Mouse (Mus musculus) MEL (cell line): ENCODE results near the gene Pabpn1. TPM values are rescaled to one million over a fixed set of nuclear protein-coding genes. Genes with fewer than 3 reads are reported as not detected.

ENCODE experiments used
- DNase-seq: peaks from one replicate; pipeline ENCODE4 v3.0.0; 2011; ENCODE audit warnings: low read depth, low spot score
- H3K27ac ChIP-seq: 2 replicates; pipeline ENCODE4 v1.5.1; 2012; ENCODE audit warnings: low read depth, mild to moderate bottlenecking, control low read depth, low read length, moderate library complexity; ENCODE audit not compliant: control insufficient read depth
- H3K27me3 ChIP-seq, 2 experiments: fragments of 150-350 bp in 1 of 2; sonication (generic) in 1 of 2; 2 replicates each; pipeline ENCODE4 v1.6.1; 2012; ENCODE audit warnings: low read length in 2 of 2, mild to moderate bottlenecking in 2 of 2, improper control_type of control experiment in 1 of 2, moderate library complexity in 1 of 2; ENCODE audit not compliant: insufficient read depth in 2 of 2, control insufficient read depth in 1 of 2
- H3K36me3 ChIP-seq, 2 experiments: 2 replicates each; pipeline ENCODE4 v1.6.1; 2012 to 2014; ENCODE audit warnings: low read length in 2 of 2, improper control_type of control experiment in 1 of 2, inconsistent platforms in 1 of 2, mild to moderate bottlenecking in 1 of 2; ENCODE audit not compliant: insufficient read depth in 2 of 2, control insufficient read depth in 1 of 2
- H3K4me1 ChIP-seq, 2 experiments: fragments of 150-350 bp in 1 of 2; sonication (generic) in 1 of 2; 2 replicates each; pipeline ENCODE4 v1.6.1; 2012; ENCODE audit warnings: low read length in 2 of 2, improper control_type of control experiment in 1 of 2, mild to moderate bottlenecking in 1 of 2; ENCODE audit not compliant: insufficient read depth in 2 of 2, control insufficient read depth in 1 of 2
- H3K4me3 ChIP-seq, 2 experiments: fragments of 150-350 bp in 1 of 2; sonication (generic) in 1 of 2; 2 replicates each; pipeline ENCODE4 v1.5.1; 2012; ENCODE audit warnings: low read depth in 2 of 2, low read length in 2 of 2, mild to moderate bottlenecking in 2 of 2, moderate library complexity in 2 of 2, control low read depth in 1 of 2, improper control_type of control experiment in 1 of 2; ENCODE audit not compliant: control insufficient read depth in 1 of 2, insufficient read depth in 1 of 2
- H3K79me2 ChIP-seq: 2 replicates; pipeline ENCODE4 v1.6.1; 2012; ENCODE audit warnings: mild to moderate bottlenecking, low read length, moderate library complexity; ENCODE audit not compliant: control insufficient read depth, poor library complexity, insufficient read depth
- H3K9ac ChIP-seq: 2 replicates; pipeline ENCODE4 v1.6.1; 2012; ENCODE audit warnings: low read depth, mild to moderate bottlenecking, control low read depth, low read length, moderate library complexity; ENCODE audit not compliant: control insufficient read depth, poor library complexity, severe bottlenecking
- H3K9me3 ChIP-seq: fragments of 150-350 bp; sonication (generic); replicated peaks from 2 replicates; pipeline ENCODE4 v1.6.1; 2012; ENCODE audit warnings: mild to moderate bottlenecking, low read length, improper control_type of control experiment, moderate library complexity; ENCODE audit not compliant: insufficient read depth
- CTCF ChIP-seq, 3 experiments: IDR thresholded peaks in 2 of 3; conservative IDR thresholded peaks in 1 of 3; 2 replicates each; pipeline ENCODE4 v1.5.1; 2011 to 2012; ENCODE audit warnings: low read length in 3 of 3, low read depth in 2 of 3, mild to moderate bottlenecking in 2 of 3, improper control_type of control experiment in 1 of 3, inconsistent platforms in 1 of 3, mixed read lengths in 1 of 3, moderate library complexity in 1 of 3; ENCODE audit not compliant: control insufficient read depth in 1 of 3, insufficient read depth in 1 of 3, poor library complexity in 1 of 3, severe bottlenecking in 1 of 3
- E2F4 ChIP-seq: IDR thresholded peaks from 2 replicates; pipeline ENCODE4 v1.6.1; 2011; ENCODE audit warnings: low read depth, low read length, improper control_type of control experiment, borderline replicate concordance
- ETS1 ChIP-seq: IDR thresholded peaks from 2 replicates; pipeline ENCODE4 v1.6.1; 2012; ENCODE audit warnings: low read depth, mild to moderate bottlenecking, inconsistent platforms, low read length, improper control_type of control experiment, moderate library complexity
- GABPA ChIP-seq: IDR thresholded peaks from 2 replicates; pipeline ENCODE4 v1.6.1; 2012; ENCODE audit warnings: low read depth, mild to moderate bottlenecking, inconsistent platforms, low read length, improper control_type of control experiment, moderate library complexity
- HCFC1 ChIP-seq: IDR thresholded peaks from 2 replicates; pipeline ENCODE4 v1.6.1; 2012; ENCODE audit warnings: low read depth, mild to moderate bottlenecking, inconsistent platforms, low read length, improper control_type of control experiment, moderate library complexity
- JUND ChIP-seq: IDR thresholded peaks from 2 replicates; pipeline ENCODE4 v1.6.1; 2011; ENCODE audit warnings: low read depth, mild to moderate bottlenecking, improper control_type of control experiment, low read length
- KAT2A ChIP-seq: conservative IDR thresholded peaks from 2 replicates; pipeline ENCODE4 v1.6.1; 2012; ENCODE audit warnings: low read depth, low read length, improper control_type of control experiment, inconsistent platforms
- MAFK ChIP-seq: IDR thresholded peaks from 2 replicates; pipeline ENCODE4 v1.6.1; 2011; ENCODE audit warnings: low read depth, mild to moderate bottlenecking, low read length, improper control_type of control experiment, borderline replicate concordance
- MAZ ChIP-seq: IDR thresholded peaks from 2 replicates; pipeline ENCODE4 v1.6.1; 2012; ENCODE audit warnings: low read depth, mild to moderate bottlenecking, inconsistent platforms, low read length, improper control_type of control experiment
- MEF2A ChIP-seq: IDR thresholded peaks from 2 replicates; pipeline ENCODE4 v1.6.1; 2014; ENCODE audit warnings: low read depth, mild to moderate bottlenecking, inconsistent platforms, low read length, improper control_type of control experiment; ENCODE audit not compliant: poor library complexity, insufficient replicate concordance, severe bottlenecking; ENCODE audit errors: extremely low read depth
- MYC ChIP-seq: IDR thresholded peaks from 2 replicates; pipeline ENCODE4 v1.6.1; 2011; ENCODE audit warnings: low read depth, mild to moderate bottlenecking, low read length, improper control_type of control experiment, moderate library complexity
- NELFE ChIP-seq: IDR thresholded peaks from 2 replicates; pipeline ENCODE4 v1.6.1; 2011; ENCODE audit warnings: low read depth, low read length, improper control_type of control experiment
- POLR2AphosphoS2 ChIP-seq: IDR thresholded peaks from 2 replicates; pipeline ENCODE4 v1.6.1; 2011; ENCODE audit warnings: low read length, improper control_type of control experiment
- POLR2AphosphoS5 ChIP-seq: IDR thresholded peaks from 2 replicates; pipeline ENCODE4 v1.6.1; 2012; ENCODE audit warnings: low read depth, borderline replicate concordance, mild to moderate bottlenecking, inconsistent platforms, low read length, moderate library complexity, mixed read lengths
- RCOR1 ChIP-seq: IDR thresholded peaks from 2 replicates; pipeline ENCODE4 v1.6.1; 2012; ENCODE audit warnings: low read depth, mild to moderate bottlenecking, inconsistent platforms, low read length, improper control_type of control experiment
- TBP ChIP-seq: IDR thresholded peaks from 2 replicates; pipeline ENCODE4 v1.8.0; 2011; ENCODE audit warnings: low read depth, low read length, improper control_type of control experiment
- TCF12 ChIP-seq: IDR thresholded peaks from 2 replicates; pipeline ENCODE4 v1.6.1; 2014; ENCODE audit warnings: low read depth, mild to moderate bottlenecking, inconsistent platforms, low read length, improper control_type of control experiment, moderate library complexity
- UBTF ChIP-seq: IDR thresholded peaks from 2 replicates; pipeline ENCODE4 v1.6.1; 2012; ENCODE audit warnings: low read depth, mild to moderate bottlenecking, inconsistent platforms, low read length, improper control_type of control experiment, moderate library complexity, borderline replicate concordance; ENCODE audit not compliant: insufficient read depth
- USF1 ChIP-seq: IDR thresholded peaks from 2 replicates; pipeline ENCODE4 v1.6.1; 2014; ENCODE audit warnings: low read depth, mild to moderate bottlenecking, inconsistent platforms, low read length, improper control_type of control experiment, moderate library complexity
- polyA plus RNA-seq, 2 experiments: library from polyadenylated mRNA; stranded (reverse) in 1 of 2; unstranded in 1 of 2; fragments of >175 nt in 1 of 2; fragments of >200 nt in 1 of 2; gene quantifications; 2 replicates each; pipeline versions ENCODE4 v1.2.1 to v1.2.4; 2012; ENCODE audit warnings: low replicate concordance in 2 of 2, low read depth in 1 of 2; ENCODE audit not compliant: insufficient read length in 2 of 2, insufficient read depth in 1 of 2, missing spikeins in 1 of 2
- total RNA-seq: library from RNA; depleted of rRNA; stranded (reverse); fragments of 300-350 nt; gene quantifications from 2 replicates; pipeline ENCODE4 v1.2.3, GENCODE M21; 2012

The Pabpn1 gene
- total and polyA plus RNA-seq, 3 experiments: 82.3 to 393 TPM; not detected in 1

DNA sequence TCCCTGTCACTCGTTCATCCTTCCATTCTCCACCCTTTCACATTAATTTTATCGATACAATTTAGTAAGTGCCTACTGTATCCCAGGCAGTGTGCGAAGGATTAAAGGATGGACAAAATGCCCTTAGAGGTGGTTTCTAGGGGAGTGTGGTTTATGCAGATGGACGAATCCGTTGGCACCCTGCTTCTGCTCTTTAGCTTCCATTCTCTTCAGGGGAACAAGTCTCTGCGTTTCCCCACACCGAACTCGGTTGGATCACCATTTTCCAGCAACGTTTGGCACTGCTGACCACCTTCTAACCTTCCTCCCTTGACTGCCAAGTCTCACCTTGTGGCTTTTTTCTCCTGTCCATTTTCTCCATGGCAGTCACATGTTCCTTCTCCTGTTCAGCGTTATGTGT lies 21.0 kb downstream of the Pabpn1 start:
- TF ChIP-seq E2F4 (no peak), MYC (no peak), MAFK (no peak), HCFC1 (no peak), CTCF (IDR thresholded peaks at IDR 0.05 in 2 of 3, conservative IDR thresholded peaks at IDR 0.05 in 1 of 3; ENCODE audit: control insufficient read depth in 1 of 3, insufficient read depth in 1 of 3, low read depth in 2 of 3, low read length in 3 of 3, poor library complexity in 1 of 3, severe bottlenecking in 1 of 3) (no peak), UBTF (no peak), NELFE (no peak), MAZ (no peak), TBP (no peak), POLR2AphosphoS2 (no peak)
- TF ChIP-seq, all 39 proteins: peak for 0
- Histone ChIP-seq H3K4me1 (no peaks in the 10 kb centered on the region; a peak in 1 of 4 replicates), H3K27me3 (peaks cover 9 to 13% of the 10 kb centered on the region in 2 experiments; a peak in 3 of 4 replicates), H3K9ac (no peak overlapping the region), H3K9me3 (no peaks in the 10 kb centered on the region), H3K4me3 (0 out of 4 replicates have a peak overlapping the region, but pooled peaks of 1 of the 2 experiments have one; percentile 32), H3K79me2 (no peaks in the 10 kb centered on the region), H3K27ac (no peak overlapping the region), H3K36me3 (no peaks in the 10 kb centered on the region)
- DNase-seq: no peak

DNA sequence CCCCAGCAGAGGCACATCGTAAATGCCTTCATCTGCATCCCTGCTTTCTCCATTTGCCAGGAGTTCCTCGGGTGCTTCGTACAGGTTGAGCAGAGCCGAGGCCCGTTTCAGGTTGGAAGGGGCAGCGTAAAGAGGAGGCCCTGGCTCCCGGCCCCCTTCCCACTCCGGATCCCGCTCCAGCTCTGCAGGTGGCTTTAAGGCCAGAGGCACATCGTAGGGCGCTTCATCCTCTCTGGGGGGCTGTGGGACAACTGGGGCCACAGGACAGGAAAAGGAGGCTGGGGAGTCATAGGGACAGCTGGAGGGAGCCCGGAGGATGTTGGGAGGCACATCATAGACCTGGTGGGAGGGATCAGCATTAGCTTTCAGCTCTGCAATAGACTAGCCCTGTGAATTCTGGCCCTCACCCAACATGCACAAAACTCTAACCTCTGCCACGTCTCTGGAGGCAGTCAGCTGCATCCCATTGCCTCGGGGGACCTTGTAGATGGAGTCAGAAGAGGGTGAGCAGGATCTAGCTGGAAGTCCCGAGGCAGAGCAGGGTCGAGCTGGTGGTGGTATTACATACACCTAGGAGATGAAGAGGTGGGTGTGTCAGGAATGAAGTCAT lies 27.9 kb downstream of the Pabpn1 start:
- H3K79me2 ChIP-seq: no peaks in the 10 kb centered on the region
- no peak overlapping the region for H3K27ac ChIP-seq
- DNase-seq: no peak
- H3K36me3 ChIP-seq: no peaks in the 10 kb centered on the region; a peak in 1 of 4 replicates
- no peak overlapping the region for H3K9ac ChIP-seq
- H3K9me3 ChIP-seq: no peaks in the 10 kb centered on the region
- no peak for TF ChIP-seq ETS1
- TF ChIP-seq USF1: no peak
- no peak for TF ChIP-seq GABPA
- no peak for TF ChIP-seq TCF12
- no peak for TF ChIP-seq MAZ
- no peak for TF ChIP-seq JUND
- TF ChIP-seq POLR2AphosphoS5: no peak
- no peak for TF ChIP-seq NELFE
- no peak for TF ChIP-seq MYC
- no peak for TF ChIP-seq POLR2AphosphoS2
- no peak for TF ChIP-seq TBP
- TF ChIP-seq MEF2A: no peak
- no peak for TF ChIP-seq E2F4
- TF ChIP-seq RCOR1: no peak
- TF ChIP-seq KAT2A: no peak
- no peak overlapping the region for H3K4me3 ChIP-seq
- peaks cover 8 to 9% of the 10 kb centered on the region in 2 experiments for H3K4me1 ChIP-seq
- peaks cover 4% of the 10 kb centered on the region in 2 experiments; a peak in 2 of 4 replicates for H3K27me3 ChIP-seq
